Mouse (Mus musculus) spleen, postnatal 4 days (tissue): Measurements from ENCODE around the gene Alg6.
A peak's percentile ranks its signal among the peaks of the same experiment; 100 is the strongest.

ENCODE experiments used
- DNase-seq, 2 experiments: peaks; one replicate each; pipeline ENCODE4 v3.0.0; 2022; ENCODE audit warnings: low spot score in 2 of 2

Gene Alg6

GRCm38 (mm10) chr4:99714904-99715782 lies at the start of gene Alg6:
TSS of gene Alg6 (plus strand) at chr4:99715664.
- DNase-seq: peak; percentile 97 to 99

GRCm38 (mm10) chr4:99670203-99670851 lies 45.1 kb upstream of the Alg6 start:
- DNase-seq: no peak

- no peak for DNase-seq
These were observed 40.3 kb upstream of the Alg6 start for GRCm38 (mm10) chr4:99675191-99675590.

GRCm38 (mm10) chr4:99683941-99684340 lies 31.5 kb upstream of the Alg6 start:
- DNase-seq: no peak

GRCm38 (mm10) chr4:99686308-99686707 lies 29.2 kb upstream of the Alg6 start:
- no peak for DNase-seq

- DNase-seq: no peak
These were observed 2.8 kb upstream of the Alg6 start for GRCm38 (mm10) chr4:99712583-99713183.

- no peak for DNase-seq
These were observed 1.5 kb upstream of the Alg6 start for GRCm38 (mm10) chr4:99713971-99714370.

- no peak for DNase-seq
These were observed 436 bp downstream of the Alg6 start for GRCm38 (mm10) chr4:99715783-99716416.

- no peak for DNase-seq
These were observed 2.4 kb downstream of the Alg6 start for GRCm38 (mm10) chr4:99717905-99718304.

- DNase-seq: no peak
These were observed 8.9 kb downstream of the Alg6 start for GRCm38 (mm10) chr4:99724331-99724730.

- DNase-seq: no peak
These were observed 10.5 kb downstream of the Alg6 start for GRCm38 (mm10) chr4:99725914-99726451.

GRCm38 (mm10) chr4:99739836-99740235 lies 24.4 kb downstream of the Alg6 start:
- no peak for DNase-seq

GRCm38 (mm10) chr4:99752426-99752825 lies 37.0 kb downstream of the Alg6 start:
- DNase-seq: no peak

GRCm38 (mm10) chr4:99766303-99766702 lies 50.8 kb downstream of the Alg6 start:
- no peak for DNase-seq

GRCm38 (mm10) chr4:99766753-99767152 lies 51.3 kb downstream of the Alg6 start:
- DNase-seq: no peak

GRCm38 (mm10) chr4:99770555-99770954 lies 55.1 kb downstream of the Alg6 start:
- DNase-seq: no peak

- DNase-seq: no peak
These were observed 57.6 kb downstream of the Alg6 start for GRCm38 (mm10) chr4:99773041-99773440.

- DNase-seq: no peak
These were observed 76.9 kb downstream of the Alg6 start for GRCm38 (mm10) chr4:99792365-99792764.
